Mouse (Mus musculus) neural tube, embryonic 10.5 days (tissue): ENCODE data around the gene Bcl2.
A peak's percentile ranks its signal among the peaks of the same experiment; 100 is the strongest.

ENCODE experiments used
- DNase-seq: peaks from one replicate; pipeline ENCODE4 v3.0.0-alpha.2; 2017; ENCODE audit warnings: low spot score; ENCODE audit errors: extremely low spot score

Bcl2 gene

GRCm38 (mm10) chr1:106628279-106628678, 85.8 kb downstream of the Bcl2 start:
- no peak for DNase-seq

GRCm38 (mm10) chr1:106627241-106627640, 86.8 kb downstream of the Bcl2 start:
- no peak for DNase-seq

GRCm38 (mm10) chr1:106620174-106620931, 93.7 kb downstream of the Bcl2 start:
- DNase-seq, result no peak

DNA sequence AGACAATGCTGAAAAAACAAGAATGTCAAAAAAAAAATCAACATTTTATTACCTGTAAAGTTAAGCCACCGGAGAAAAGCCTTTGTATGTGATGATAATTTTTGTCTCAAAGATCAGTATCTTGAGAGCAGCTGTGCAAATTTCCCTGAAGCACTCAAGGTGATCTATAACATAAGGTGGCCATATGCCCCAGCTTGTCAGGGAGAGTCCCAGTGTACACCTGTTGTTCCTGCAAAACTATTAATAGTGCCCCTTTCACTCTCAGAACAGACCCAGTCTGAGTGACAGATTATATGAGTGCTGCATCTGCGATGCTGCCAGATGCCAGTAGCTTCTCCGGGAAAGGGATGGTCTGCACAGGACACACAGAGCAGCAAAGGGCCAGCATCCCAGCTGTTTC, 95.3 kb downstream of the Bcl2 start:
- DNase-seq, result no peak

GRCm38 (mm10) chr1:106616955-106617354, 97.1 kb downstream of the Bcl2 start:
- DNase-seq, result no peak

DNA sequence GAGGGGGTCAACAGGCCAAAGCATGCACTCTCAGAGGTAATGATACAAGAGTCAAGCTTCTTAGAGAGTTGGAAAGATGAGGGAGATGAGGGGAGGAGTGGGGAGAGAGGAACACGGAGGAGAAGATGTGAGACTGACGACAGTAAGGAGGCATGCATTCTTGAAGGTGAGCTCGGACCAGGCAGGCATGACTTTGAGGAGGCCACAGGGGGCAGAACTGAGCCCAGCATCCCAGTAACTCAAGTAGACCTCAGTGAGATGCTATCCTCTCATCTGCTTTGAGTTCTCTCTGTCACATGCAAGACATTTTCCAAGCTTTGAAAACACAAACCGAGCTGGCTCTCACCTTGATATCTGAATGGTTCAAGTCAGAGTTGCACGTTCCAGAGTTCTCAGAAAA, 100.7 kb downstream of the Bcl2 start:
- DNase-seq, result no peak

GRCm38 (mm10) chr1:106612166-106613031, 101.7 kb downstream of the Bcl2 start:
- no peak for DNase-seq

- no peak for DNase-seq
Measured at GRCm38 (mm10) chr1:106611246-106611645, 102.8 kb downstream of the Bcl2 start.

GRCm38 (mm10) chr1:106608098-106608778, 105.8 kb downstream of the Bcl2 start:
- DNase-seq, result no peak

GRCm38 (mm10) chr1:106606951-106607350, 107.1 kb downstream of the Bcl2 start:
- no peak for DNase-seq

DNA sequence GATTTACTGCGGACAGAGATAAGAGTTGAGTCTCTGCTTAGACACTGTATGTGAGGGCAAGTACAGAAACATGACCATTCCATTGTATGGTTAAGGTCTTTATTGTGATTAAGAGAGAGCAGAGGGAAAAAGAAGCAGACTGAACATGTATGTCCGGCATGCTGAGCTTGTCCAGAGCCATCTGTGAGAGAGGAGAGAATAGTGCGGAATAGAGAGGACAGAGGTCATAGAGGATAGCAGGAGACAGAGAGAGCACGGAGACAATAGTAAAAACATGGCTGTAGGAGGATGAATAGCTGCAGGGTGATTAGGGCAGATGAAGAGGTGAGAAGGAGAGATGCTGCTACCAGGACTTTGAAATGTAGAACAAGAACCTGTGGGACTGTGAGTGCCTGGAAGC, 110.7 kb downstream of the Bcl2 start:
- no peak for DNase-seq

GRCm38 (mm10) chr1:106602941-106603340, 111.1 kb downstream of the Bcl2 start:
- DNase-seq, result peak; percentile 20

- no peak for DNase-seq
Measured at GRCm38 (mm10) chr1:106602536-106602935, 111.5 kb downstream of the Bcl2 start.

DNA sequence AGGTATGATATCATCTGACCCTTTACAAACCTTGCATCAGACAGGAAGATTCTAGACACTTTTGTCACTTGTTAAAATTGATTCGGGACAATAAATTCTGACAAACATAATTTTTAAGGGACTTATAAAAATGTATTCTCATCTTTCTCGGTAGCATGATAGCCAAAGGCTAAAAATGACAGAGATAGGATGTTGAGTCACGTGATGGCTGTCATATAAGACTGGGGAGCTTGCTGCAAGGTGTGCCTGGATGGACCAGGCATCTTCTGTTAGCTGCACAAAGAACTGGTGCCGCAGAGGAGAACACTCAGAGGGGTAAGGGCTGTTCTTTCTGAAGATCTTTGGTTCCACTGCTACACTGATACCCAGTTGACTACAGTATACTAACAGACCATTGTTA, 112.8 kb downstream of the Bcl2 start:
- DNase-seq, result no peak

DNA sequence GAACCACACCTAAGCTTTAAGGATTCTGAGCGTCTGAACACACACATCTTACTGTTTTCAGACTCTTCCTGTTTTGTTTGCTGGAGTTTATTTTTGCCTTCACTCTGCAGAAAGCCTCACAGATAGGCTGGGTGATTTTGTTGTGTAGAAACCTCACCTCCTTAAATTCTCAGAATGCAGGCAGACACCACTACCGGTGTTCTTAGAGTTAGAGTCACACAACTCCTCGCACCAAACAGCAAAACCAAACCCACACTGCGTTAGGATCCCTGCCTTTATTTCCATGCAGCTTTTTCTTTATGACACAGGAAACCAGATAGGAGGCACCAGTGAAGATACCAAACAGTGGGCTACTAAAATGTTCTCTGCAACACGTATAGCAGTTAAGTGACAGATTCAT, 113.2 kb downstream of the Bcl2 start:
- DNase-seq, result no peak

DNA sequence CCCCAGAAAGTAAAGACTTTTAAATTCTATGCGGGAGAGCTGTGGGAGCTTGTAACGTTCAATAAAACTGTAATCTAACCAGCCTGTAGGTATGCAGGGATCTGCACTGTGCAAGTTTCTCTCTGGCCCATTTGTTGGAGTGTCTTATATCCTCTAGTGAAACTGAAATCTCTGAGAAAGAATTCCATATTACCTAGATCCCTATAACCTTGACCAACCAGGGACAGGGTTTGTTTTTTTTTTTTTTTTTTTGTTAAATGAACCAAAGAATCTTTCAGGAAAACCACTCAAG, 115.8 kb downstream of the Bcl2 start:
- DNase-seq, result no peak

GRCm38 (mm10) chr1:106597575-106598291, 116.3 kb downstream of the Bcl2 start:
- DNase-seq, result no peak

DNA sequence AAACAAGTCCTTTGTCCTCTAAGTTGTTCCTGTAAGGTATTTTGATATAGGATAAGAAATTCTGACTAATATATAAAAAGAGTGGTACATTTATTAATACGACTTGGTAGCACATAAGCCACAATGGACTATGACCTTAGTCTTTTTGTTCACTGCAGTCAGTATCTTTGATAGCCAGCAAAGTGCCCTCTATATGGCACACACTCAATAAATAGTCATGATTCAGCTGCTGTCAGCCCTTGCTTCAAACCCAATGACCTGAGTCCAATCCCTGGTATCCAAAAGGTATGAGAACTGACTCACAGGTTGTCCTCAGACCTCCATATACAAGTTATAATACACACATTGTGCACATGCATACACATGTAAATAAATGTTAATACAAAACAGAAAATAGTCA, 117.7 kb downstream of the Bcl2 start:
- DNase-seq, result no peak

- no peak for DNase-seq
Measured at GRCm38 (mm10) chr1:106595286-106595885, 118.7 kb downstream of the Bcl2 start.

- DNase-seq, result no peak
Measured at GRCm38 (mm10) chr1:106591180-106591774, 122.8 kb downstream of the Bcl2 start.

GRCm38 (mm10) chr1:106589141-106589540, 124.9 kb downstream of the Bcl2 start:
- DNase-seq, result no peak
